Mouse (Mus musculus) MEL (cell line): ENCODE data around the gene Apba1. TPM values are rescaled to one million over a fixed set of nuclear protein-coding genes. Genes with fewer than 3 reads are reported as not detected.

Experiments
- DNase-seq: peaks from one replicate; pipeline ENCODE4 v3.0.0; 2011; ENCODE audit warnings: low read depth, low spot score
- H3K27ac ChIP-seq: 2 replicates; pipeline ENCODE4 v1.5.1; 2012; ENCODE audit warnings: low read depth, mild to moderate bottlenecking, control low read depth, low read length, moderate library complexity; ENCODE audit not compliant: control insufficient read depth
- H3K27me3 ChIP-seq, 2 experiments: fragments of 150-350 bp in 1 of 2; sonication (generic) in 1 of 2; 2 replicates each; pipeline ENCODE4 v1.6.1; 2012; ENCODE audit warnings: low read length in 2 of 2, mild to moderate bottlenecking in 2 of 2, improper control_type of control experiment in 1 of 2, moderate library complexity in 1 of 2; ENCODE audit not compliant: insufficient read depth in 2 of 2, control insufficient read depth in 1 of 2
- H3K36me3 ChIP-seq, 2 experiments: 2 replicates each; pipeline ENCODE4 v1.6.1; 2012 to 2014; ENCODE audit warnings: low read length in 2 of 2, improper control_type of control experiment in 1 of 2, inconsistent platforms in 1 of 2, mild to moderate bottlenecking in 1 of 2; ENCODE audit not compliant: insufficient read depth in 2 of 2, control insufficient read depth in 1 of 2
- H3K4me1 ChIP-seq, 2 experiments: fragments of 150-350 bp in 1 of 2; sonication (generic) in 1 of 2; 2 replicates each; pipeline ENCODE4 v1.6.1; 2012; ENCODE audit warnings: low read length in 2 of 2, improper control_type of control experiment in 1 of 2, mild to moderate bottlenecking in 1 of 2; ENCODE audit not compliant: insufficient read depth in 2 of 2, control insufficient read depth in 1 of 2
- H3K4me3 ChIP-seq, 2 experiments: fragments of 150-350 bp in 1 of 2; sonication (generic) in 1 of 2; 2 replicates each; pipeline ENCODE4 v1.5.1; 2012; ENCODE audit warnings: low read depth in 2 of 2, low read length in 2 of 2, mild to moderate bottlenecking in 2 of 2, moderate library complexity in 2 of 2, control low read depth in 1 of 2, improper control_type of control experiment in 1 of 2; ENCODE audit not compliant: control insufficient read depth in 1 of 2, insufficient read depth in 1 of 2
- H3K79me2 ChIP-seq: 2 replicates; pipeline ENCODE4 v1.6.1; 2012; ENCODE audit warnings: mild to moderate bottlenecking, low read length, moderate library complexity; ENCODE audit not compliant: control insufficient read depth, poor library complexity, insufficient read depth
- H3K9ac ChIP-seq: 2 replicates; pipeline ENCODE4 v1.6.1; 2012; ENCODE audit warnings: low read depth, mild to moderate bottlenecking, control low read depth, low read length, moderate library complexity; ENCODE audit not compliant: control insufficient read depth, poor library complexity, severe bottlenecking
- H3K9me3 ChIP-seq: fragments of 150-350 bp; sonication (generic); replicated peaks from 2 replicates; pipeline ENCODE4 v1.6.1; 2012; ENCODE audit warnings: mild to moderate bottlenecking, low read length, improper control_type of control experiment, moderate library complexity; ENCODE audit not compliant: insufficient read depth
- CHD2 ChIP-seq: IDR thresholded peaks from 2 replicates; pipeline ENCODE4 v1.6.1; 2011; ENCODE audit warnings: low read length, improper control_type of control experiment
- E2F4 ChIP-seq: IDR thresholded peaks from 2 replicates; pipeline ENCODE4 v1.6.1; 2011; ENCODE audit warnings: low read depth, low read length, improper control_type of control experiment, borderline replicate concordance
- EP300 ChIP-seq, 2 experiments: IDR thresholded peaks; 2 replicates each; pipeline ENCODE4 v1.6.1; 2011; ENCODE audit warnings: improper control_type of control experiment in 2 of 2, low read length in 2 of 2, low read depth in 1 of 2, mild to moderate bottlenecking in 1 of 2
- HCFC1 ChIP-seq: IDR thresholded peaks from 2 replicates; pipeline ENCODE4 v1.6.1; 2012; ENCODE audit warnings: low read depth, mild to moderate bottlenecking, inconsistent platforms, low read length, improper control_type of control experiment, moderate library complexity
- MAFK ChIP-seq: IDR thresholded peaks from 2 replicates; pipeline ENCODE4 v1.6.1; 2011; ENCODE audit warnings: low read depth, mild to moderate bottlenecking, low read length, improper control_type of control experiment, borderline replicate concordance
- MYB ChIP-seq: IDR thresholded peaks from 2 replicates; pipeline ENCODE4 v1.6.1; 2011; ENCODE audit warnings: mild to moderate bottlenecking, low read depth, low read length, improper control_type of control experiment
- MYC ChIP-seq: IDR thresholded peaks from 2 replicates; pipeline ENCODE4 v1.6.1; 2011; ENCODE audit warnings: low read depth, mild to moderate bottlenecking, low read length, improper control_type of control experiment, moderate library complexity
- NRF1 ChIP-seq: IDR thresholded peaks from 2 replicates; pipeline ENCODE4 v1.6.1; 2014; ENCODE audit warnings: low read depth, mild to moderate bottlenecking, inconsistent platforms, low read length, improper control_type of control experiment, moderate library complexity; ENCODE audit not compliant: poor library complexity, insufficient read depth, severe bottlenecking
- POLR2A ChIP-seq, 2 experiments: IDR thresholded peaks; 2 replicates each; pipeline ENCODE4 v1.6.1; 2011 to 2012; ENCODE audit warnings: low read length in 2 of 2, mild to moderate bottlenecking in 2 of 2, control low read depth in 1 of 2, improper control_type of control experiment in 1 of 2, low read depth in 1 of 2, moderate library complexity in 1 of 2; ENCODE audit not compliant: control insufficient read depth in 1 of 2, insufficient read depth in 1 of 2, poor library complexity in 1 of 2
- POLR2AphosphoS2 ChIP-seq: IDR thresholded peaks from 2 replicates; pipeline ENCODE4 v1.6.1; 2011; ENCODE audit warnings: low read length, improper control_type of control experiment
- RCOR1 ChIP-seq: IDR thresholded peaks from 2 replicates; pipeline ENCODE4 v1.6.1; 2012; ENCODE audit warnings: low read depth, mild to moderate bottlenecking, inconsistent platforms, low read length, improper control_type of control experiment
- SMC3 ChIP-seq: IDR thresholded peaks from 2 replicates; pipeline ENCODE4 v1.6.1; 2011; ENCODE audit warnings: low read depth, low read length, improper control_type of control experiment
- TCF12 ChIP-seq: IDR thresholded peaks from 2 replicates; pipeline ENCODE4 v1.6.1; 2014; ENCODE audit warnings: low read depth, mild to moderate bottlenecking, inconsistent platforms, low read length, improper control_type of control experiment, moderate library complexity
- ZC3H11A ChIP-seq: IDR thresholded peaks from 2 replicates; pipeline ENCODE4 v1.6.1; 2012; ENCODE audit warnings: low read depth, mild to moderate bottlenecking, inconsistent platforms, low read length, improper control_type of control experiment
- polyA plus RNA-seq, 2 experiments: library from polyadenylated mRNA; stranded (reverse) in 1 of 2; unstranded in 1 of 2; fragments of >175 nt in 1 of 2; fragments of >200 nt in 1 of 2; gene quantifications; 2 replicates each; pipeline versions ENCODE4 v1.2.1 to v1.2.4; 2012; ENCODE audit warnings: low replicate concordance in 2 of 2, low read depth in 1 of 2; ENCODE audit not compliant: insufficient read length in 2 of 2, insufficient read depth in 1 of 2, missing spikeins in 1 of 2
- total RNA-seq: library from RNA; depleted of rRNA; stranded (reverse); fragments of 300-350 nt; gene quantifications from 2 replicates; pipeline ENCODE4 v1.2.3, GENCODE M21; 2012

The Apba1 gene
- total and polyA plus RNA-seq, 3 experiments: under 0.01 to 0.03 TPM; not detected in 1

- Histone ChIP-seq H3K4me1 (no peaks in the 10 kb centered on the region), H3K9me3 (no peaks in the 10 kb centered on the region), H3K27me3 (no peaks in the 10 kb centered on the region), H3K36me3 (no peaks in the 10 kb centered on the region), H3K27ac (no peak overlapping the region), H3K4me3 (no peak overlapping the region), H3K9ac (no peak overlapping the region), H3K79me2 (no peaks in the 10 kb centered on the region)
- TF ChIP-seq MAFK: no peak
- no peak for TF ChIP-seq MYC
- TF ChIP-seq POLR2A (IDR thresholded peaks at IDR 0.05; ENCODE audit: control insufficient read depth in 1 of 2, insufficient read depth in 1 of 2, low read depth in 1 of 2, low read length in 2 of 2, poor library complexity in 1 of 2): no peak
- no peak for TF ChIP-seq SMC3
- TF ChIP-seq CHD2: no peak
- TF ChIP-seq TCF12: no peak
- DNase-seq: no peak
These were observed 75.3 kb downstream of the Apba1 start for GRCm38 (mm10) chr19:23833685-23834682.

- Histone ChIP-seq H3K9ac (no peak overlapping the region), H3K36me3 (no peaks in the 10 kb centered on the region)
- TF ChIP-seq MYB: no peak
- TF ChIP-seq, all 39 proteins: peak for 0
- H3K79me2 ChIP-seq: no peaks in the 10 kb centered on the region
- DNase-seq: no peak
- H3K27ac ChIP-seq: no peak overlapping the region
- H3K4me1 ChIP-seq: no peaks in the 10 kb centered on the region
- no peaks in the 10 kb centered on the region for H3K27me3 ChIP-seq
- no peak overlapping the region for H3K4me3 ChIP-seq
- H3K9me3 ChIP-seq: no peaks in the 10 kb centered on the region
These were observed 76.0 kb downstream of the Apba1 start for GRCm38 (mm10) chr19:23834721-23835120.

- Histone ChIP-seq H3K27ac (no peak overlapping the region), H3K9ac (no peak overlapping the region), H3K79me2 (no peaks in the 10 kb centered on the region), H3K4me3 (no peak overlapping the region), H3K4me1 (no peaks in the 10 kb centered on the region), H3K9me3 (no peaks in the 10 kb centered on the region), H3K36me3 (no peaks in the 10 kb centered on the region), H3K27me3 (no peaks in the 10 kb centered on the region)
- no peak for DNase-seq
- no peak for TF ChIP-seq MYB
- TF ChIP-seq E2F4: no peak
- TF ChIP-seq SMC3: no peak
- no peak for TF ChIP-seq NRF1
- TF ChIP-seq POLR2AphosphoS2: no peak
- no peak for TF ChIP-seq HCFC1
- TF ChIP-seq ZC3H11A: no peak
- TF ChIP-seq RCOR1: no peak
- TF ChIP-seq MAFK: no peak
- no peak for TF ChIP-seq EP300 (IDR thresholded peaks at IDR 0.05; ENCODE audit: low read depth in 1 of 2, low read length in 2 of 2)
These were observed 97.1 kb downstream of the Apba1 start for GRCm38 (mm10) chr19:23855832-23856231.
